ENCODE assay signal across 9 mouse cellular contexts in genomic region chr6:38326596-38326995, GRCm38 (mm10). TPM values are rescaled to one million over a fixed set of nuclear protein-coding genes. Genes with fewer than 3 reads are reported as not detected.
DNase-seq lines count a peak whose midpoint lies in the region; ATAC-seq and TF ChIP-seq lines count a peak whose summit lies in the region.
"Had no signal": no experiment of that assay in that cellular context is flagged by ENCODE, and none has a peak within 500 bp of the region (broad histone marks: within the 10 kb centered on the region; RNA-seq: fewer than 3 reads in every experiment).

No protein-coding gene starts in this region.

- ATAC-seq in neural tube, embryonic 15.5 days (ENCODE audit: low FRiP score): no peak
- ATAC-seq in erythroid progenitor cell, adult 5-6 weeks (replicated peaks; ENCODE audit: low FRiP score, poor library complexity, severe bottlenecking): peak; percentile 67; the same call in 1 of the 2 replicates

- H3K36me3 ChIP-seq in neural tube, embryonic 15.5 days: no peaks in the 10 kb centered on the region
- H3K36me3 ChIP-seq in kidney, adult 2 months (ENCODE audit: control insufficient read depth, insufficient read depth, low read length): peaks cover 4% of the 10 kb centered on the region

- H3K27ac ChIP-seq in neural tube, embryonic 15.5 days (replicated peaks): no peak overlapping the region
- H3K27ac ChIP-seq in bone marrow, adult 2 months (ENCODE audit: control insufficient read depth, insufficient read depth, low read depth, low read length, poor library complexity): no peak overlapping the region
- no peak overlapping the region for H3K27ac ChIP-seq in kidney, adult 2 months (ENCODE audit: insufficient read depth, low read depth, low read length)

- no peak overlapping the region for H3K4me2 ChIP-seq in neural tube, embryonic 15.5 days

- TF ChIP-seq CTCF in bone marrow, adult 2 months (IDR thresholded peaks at IDR 0.05; ENCODE audit: control insufficient read depth, insufficient read depth, low read length): peak; percentile 27; the same call in 1 of the 2 replicates
- peak; percentile 75 for TF ChIP-seq CTCF in kidney, adult 2 months (conservative IDR thresholded peaks at IDR 0.05; ENCODE audit: insufficient read depth, insufficient read length, low read depth, low read length)

- DNase-seq in neural tube, embryonic 10.5 days (ENCODE audit: extremely low spot score, low spot score): peak; percentile 59
- DNase-seq in kidney, adult 2 months: peak; percentile 44
- peak; percentile 50 for DNase-seq in left cerebral cortex, postnatal 4 days
- DNase-seq in retina, adult 2 months (ENCODE audit: low read depth, low spot score): peak; percentile 33
- no peak for DNase-seq in natural killer cell, adult 2 months (ENCODE audit: low spot score in 2 of 2)

- no peak for TF ChIP-seq POLR2A in bone marrow, adult 2 months (IDR thresholded peaks at IDR 0.05; ENCODE audit: borderline replicate concordance, control insufficient read depth, low read depth, low read length)
- TF ChIP-seq POLR2A in kidney, adult 2 months (IDR thresholded peaks at IDR 0.05; ENCODE audit: low read depth, low read length): no peak

- H3K4me3 ChIP-seq in neural tube, embryonic 15.5 days (replicated peaks): no peak overlapping the region
- no peak overlapping the region for H3K4me3 ChIP-seq in bone marrow, adult 2 months (replicated peaks; ENCODE audit: control insufficient read depth, low read depth, low read length)
- H3K4me3 ChIP-seq in kidney, adult 2 months (ENCODE audit: insufficient read depth, low read depth, low read length): no peak overlapping the region

- no peaks in the 10 kb centered on the region for H3K27me3 ChIP-seq in neural tube, embryonic 15.5 days (replicated peaks)
- no peaks in the 10 kb centered on the region for H3K27me3 ChIP-seq in kidney, adult 2 months (replicated peaks; ENCODE audit: control insufficient read depth, insufficient read depth, low read length)

- no peaks in the 10 kb centered on the region for H3K9me3 ChIP-seq in neural tube, embryonic 15.5 days (replicated peaks)

- intact Hi-C loops in left cerebral cortex, postnatal 4 days (cut with DNase I): loop anchor here (10.0 kb wide), 1 partner anchor 162 kb away; no protein-coding TSS in a partner anchor

- 26% methylated on average over 4 of the region's 4 CpGs for WGBS in neural tube, embryonic 15.5 days
- 84% methylated on average over 4 of the region's 4 CpGs for WGBS in bone marrow, adult 2 months
- 34% methylated on average over 4 of the region's 4 CpGs for WGBS in kidney, adult 2 months

- H3K9ac ChIP-seq in neural tube, embryonic 15.5 days (replicated peaks): no peak overlapping the region

- no peaks in the 10 kb centered on the region for H3K4me1 ChIP-seq in neural tube, embryonic 15.5 days
- H3K4me1 ChIP-seq in bone marrow, adult 2 months (ENCODE audit: control insufficient read depth, insufficient read depth, low read length): no peaks in the 10 kb centered on the region
- H3K4me1 ChIP-seq in kidney, adult 2 months (ENCODE audit: control insufficient read depth, insufficient read depth, low read length): no peaks in the 10 kb centered on the region

RNA-seq across cellular contexts. Expression of gene Zc3hav1l, which starts 27.5 kb away (rescaled TPM):
- 6.1 and 7.1 TPM in 2 replicates for polyA plus RNA-seq in neural tube, embryonic 15.5 days (2015; fragmentation: Nextera tagmentation; extraction: Ambion mirVana)
- 0.93 and 2.2 TPM in 2 replicates for polyA plus RNA-seq in bone marrow, adult 2 months (2011; ENCODE audit: insufficient read depth, insufficient read length, low replicate concordance, missing spikeins)
- 1.1 and 2.5 TPM in 2 replicates for total RNA-seq in erythroid progenitor cell, adult 5-6 weeks (2015; ENCODE audit: low replicate concordance)
- 0.64 and 1.1 TPM in 2 replicates for total RNA-seq in erythroid progenitor cell, adult 5-6 weeks (2017; ENCODE audit: low replicate concordance)
- polyA plus RNA-seq in kidney, adult 2 months (2012; rRNA removed): 1.6 and 1.9 TPM in 2 replicates
- 1 to 10 TPM; 8.0 to 9.4 TPM for total RNA-seq in left cerebral cortex, postnatal 4 days (2021)

RNA-seq across cellular contexts. Expression of gene Zc3hav1, which starts 27.8 kb away (rescaled TPM):
- 1.4 and 5.8 TPM in 2 replicates for polyA plus RNA-seq in neural tube, embryonic 15.5 days (2015; fragmentation: Nextera tagmentation; extraction: Ambion mirVana)
- polyA plus RNA-seq in bone marrow, adult 2 months (2011; ENCODE audit: insufficient read depth, insufficient read length, low replicate concordance, missing spikeins): 45.5 and 46.8 TPM in 2 replicates
- total RNA-seq in erythroid progenitor cell, adult 5-6 weeks (2015; ENCODE audit: low replicate concordance): 149 and 161 TPM in 2 replicates
- 166 and 185 TPM in 2 replicates for total RNA-seq in erythroid progenitor cell, adult 5-6 weeks (2017; ENCODE audit: low replicate concordance)
- polyA plus RNA-seq in kidney, adult 2 months (2012; rRNA removed): 9.7 and 12.2 TPM in 2 replicates
- total RNA-seq in left cerebral cortex, postnatal 4 days (2021): 1 to 10 TPM; 2.1 to 2.5 TPM

RNA-seq across cellular contexts. Expression of gene Ttc26, which starts 54.7 kb away (rescaled TPM):
- polyA plus RNA-seq in neural tube, embryonic 15.5 days (2015; fragmentation: Nextera tagmentation; extraction: Ambion mirVana): 4.5 and 4.8 TPM in 2 replicates
- polyA plus RNA-seq in bone marrow, adult 2 months (2011; ENCODE audit: insufficient read depth, insufficient read length, low replicate concordance, missing spikeins): 0.61 and 1.2 TPM in 2 replicates
- 0.72 TPM in 1 of 2 replicates, not detected in the other for total RNA-seq in erythroid progenitor cell, adult 5-6 weeks (2015; ENCODE audit: low replicate concordance)
- not detected in 2 replicates for total RNA-seq in erythroid progenitor cell, adult 5-6 weeks (2017; ENCODE audit: low replicate concordance)
- polyA plus RNA-seq in kidney, adult 2 months (2012; rRNA removed): 2.1 and 2.4 TPM in 2 replicates
- total RNA-seq in left cerebral cortex, postnatal 4 days (2021): 10 to 100 TPM; 10.1 to 11.5 TPM
- total RNA-seq: neutrophil, adult 5-6 weeks had no signal

Comparison
In these comparisons a context has a peak if more than half of its experiments do, and no peak if none do; other contexts are left out.
1. DNase-seq: peak in neural tube, embryonic 10.5 days (single experiment), kidney, adult 2 months (single experiment), left cerebral cortex, postnatal 4 days (single experiment) and retina, adult 2 months (single experiment); none in natural killer cell, adult 2 months (0 of 2).